Mouse (Mus musculus) spleen, embryonic (tissue): ENCODE results near the gene Dlgap4.
"Not testable (repeated sequence)": the region's sequence is repeated elsewhere in the genome, so short reads cannot be mapped to it uniquely, and the experiment has no call there.

Experiments used
- CTCF ChIA-PET: fragments of 350-600 bp; sonication (Branson Sonifier 250); formaldehyde crosslinking; loops from one replicate; lab custom pipeline; 2022; lab: Charles Lee

Dlgap4 gene

GRCm38 (mm10) chr2:156788836-156789235 is 175.3 kb downstream of the Dlgap4 start:
- CTCF ChIA-PET: interaction anchor here (0.5 to 0.6 kb wide), 2 partner anchors 69 to 236 kb away, joined by 4 read pairs; partner anchors contain the start of gene 4930518I15Rik

- CTCF ChIA-PET: interaction anchor here (0.9 kb wide), 1 partner anchor 12 kb away, joined by 3 read pairs; no protein-coding TSS in a partner anchor
These were observed 185.0 kb downstream of the Dlgap4 start for GRCm38 (mm10) chr2:156798516-156798915.

GRCm38 (mm10) chr2:156801045-156801444 is 187.5 kb downstream of the Dlgap4 start:
- CTCF ChIA-PET: no interaction called here

GRCm38 (mm10) chr2:156802116-156802515 is 188.6 kb downstream of the Dlgap4 start:
- CTCF ChIA-PET: not testable (repeated sequence)

GRCm38 (mm10) chr2:156803698-156804372 is 190.3 kb downstream of the Dlgap4 start:
- CTCF ChIA-PET: no interaction called here

- CTCF ChIA-PET: no interaction called here
These were observed 191.1 kb downstream of the Dlgap4 start for GRCm38 (mm10) chr2:156804589-156804988.

GRCm38 (mm10) chr2:156806886-156807285 is 193.4 kb downstream of the Dlgap4 start:
- CTCF ChIA-PET: no interaction called here

GRCm38 (mm10) chr2:156809579-156809978 is 196.1 kb downstream of the Dlgap4 start:
- CTCF ChIA-PET: interaction anchor here (0.8 kb wide), 1 partner anchor 1326 kb away, joined by 9 read pairs; no protein-coding TSS in a partner anchor

GRCm38 (mm10) chr2:156810716-156811115 is 197.2 kb downstream of the Dlgap4 start:
- CTCF ChIA-PET: interaction anchor here (0.7 to 0.9 kb wide), 2 partner anchors 12 to 175 kb away, joined by 3 to 7 read pairs; no protein-coding TSS in a partner anchor

GRCm38 (mm10) chr2:156811556-156811955 is 198.1 kb downstream of the Dlgap4 start:
- CTCF ChIA-PET: interaction anchor here (0.9 kb wide), 1 partner anchor 45 kb away, joined by 4 read pairs; no protein-coding TSS in a partner anchor
